Mouse (Mus musculus): Measurements from ENCODE around the gene Cdh16. TPM values are rescaled to one million over a fixed set of nuclear protein-coding genes. Genes with fewer than 3 reads are reported as not detected.

Cdh16 gene
- polyA plus RNA-seq, 1 experiment from 2014 or later: not detected

- H3K9ac ChIP-seq (ENCODE audit: low read length): no peak overlapping the region
- no peak overlapping the region for H3K4me2 ChIP-seq (ENCODE audit: low read depth, severe bottlenecking)
- no peaks in the 10 kb centered on the region for H3K9me3 ChIP-seq (ENCODE audit: control insufficient read depth, low read length)
- no peaks in the 10 kb centered on the region for H3K27me3 ChIP-seq (ENCODE audit: control insufficient read depth, insufficient read depth, low read length)
- H3K4me1 ChIP-seq (ENCODE audit: control insufficient read depth, insufficient read depth, low read length): no peaks in the 10 kb centered on the region
- ATAC-seq (ENCODE audit: insufficient number of reproducible peaks, low FRiP score, low TSS enrichment, low read depth) (no peak), DNase-seq (ENCODE audit: low spot score) (no peak)
- WGBS: 75% methylated on average over 2 of the region's 2 CpGs
- no peak overlapping the region for H3K27ac ChIP-seq (replicated peaks; ENCODE audit: low read depth, low read length)
- no peaks in the 10 kb centered on the region for H3K36me3 ChIP-seq (ENCODE audit: control insufficient read depth, insufficient read depth, low read length)
- H3K4me3 ChIP-seq (ENCODE audit: low read depth, low read length): no peak overlapping the region
These were observed 16.3 kb downstream of the Cdh16 start for GRCm38 (mm10) chr8:104607944-104608343.

- Histone ChIP-seq H3K27ac (replicated peaks; ENCODE audit: low read depth, low read length) (no peak overlapping the region), H3K9me3 (ENCODE audit: control insufficient read depth, low read length) (no peaks in the 10 kb centered on the region), H3K36me3 (ENCODE audit: control insufficient read depth, insufficient read depth, low read length) (no peaks in the 10 kb centered on the region), H3K9ac (ENCODE audit: low read length) (no peak overlapping the region), H3K4me2 (ENCODE audit: low read depth, severe bottlenecking) (no peak overlapping the region), H3K27me3 (ENCODE audit: control insufficient read depth, insufficient read depth, low read length) (no peaks in the 10 kb centered on the region), H3K4me1 (ENCODE audit: control insufficient read depth, insufficient read depth, low read length) (no peaks in the 10 kb centered on the region), H3K4me3 (ENCODE audit: low read depth, low read length) (no peak overlapping the region)
- 42% methylated on average over 6 of the region's 6 CpGs for WGBS
- DNase-seq (ENCODE audit: low spot score): no peak
- no peak for ATAC-seq (ENCODE audit: insufficient number of reproducible peaks, low FRiP score, low TSS enrichment, low read depth)
These were observed 17.9 kb downstream of the Cdh16 start for GRCm38 (mm10) chr8:104606329-104606728.

- DNase-seq (ENCODE audit: low spot score) (no peak), ATAC-seq (ENCODE audit: insufficient number of reproducible peaks, low FRiP score, low TSS enrichment, low read depth) (no peak)
- no peaks in the 10 kb centered on the region for H3K36me3 ChIP-seq (ENCODE audit: control insufficient read depth, insufficient read depth, low read length)
- H3K4me3 ChIP-seq (ENCODE audit: low read depth, low read length): no peak overlapping the region
- H3K4me1 ChIP-seq (ENCODE audit: control insufficient read depth, insufficient read depth, low read length): no peaks in the 10 kb centered on the region
- H3K27me3 ChIP-seq (ENCODE audit: control insufficient read depth, insufficient read depth, low read length): no peaks in the 10 kb centered on the region
- 58% methylated on average over 4 of the region's 4 CpGs for WGBS
- H3K27ac ChIP-seq (replicated peaks; ENCODE audit: low read depth, low read length): no peak overlapping the region
- no peak overlapping the region for H3K9ac ChIP-seq (ENCODE audit: low read length)
- H3K4me2 ChIP-seq (ENCODE audit: low read depth, severe bottlenecking): no peak overlapping the region
- no peaks in the 10 kb centered on the region for H3K9me3 ChIP-seq (ENCODE audit: control insufficient read depth, low read length)
These were observed 21.0 kb downstream of the Cdh16 start for GRCm38 (mm10) chr8:104603245-104603593.

- Histone ChIP-seq H3K9ac (ENCODE audit: low read length) (no peak overlapping the region), H3K36me3 (ENCODE audit: control insufficient read depth, insufficient read depth, low read length) (no peaks in the 10 kb centered on the region), H3K27me3 (ENCODE audit: control insufficient read depth, insufficient read depth, low read length) (no peaks in the 10 kb centered on the region), H3K4me1 (ENCODE audit: control insufficient read depth, insufficient read depth, low read length) (no peaks in the 10 kb centered on the region), H3K27ac (replicated peaks; ENCODE audit: low read depth, low read length) (no peak overlapping the region), H3K4me3 (ENCODE audit: low read depth, low read length) (peak overlapping the region; percentile 2; the same call in 1 of the 2 replicates), H3K4me2 (ENCODE audit: low read depth, severe bottlenecking) (peak overlapping the region; percentile 34), H3K9me3 (ENCODE audit: control insufficient read depth, low read length) (no peaks in the 10 kb centered on the region)
- WGBS: 19% methylated on average over 21 of the region's 21 CpGs
- peak; percentile 84 for ATAC-seq (ENCODE audit: insufficient number of reproducible peaks, low FRiP score, low TSS enrichment, low read depth)
- DNase-seq (ENCODE audit: low spot score): peak; percentile 94
These were observed 21.5 kb downstream of the Cdh16 start for GRCm38 (mm10) chr8:104602468-104603244.

GRCm38 (mm10) chr8:104601941-104602371 is 22.2 kb downstream of the Cdh16 start:
- peak overlapping the region; percentile 34 for H3K4me2 ChIP-seq (ENCODE audit: low read depth, severe bottlenecking)
- DNase-seq (ENCODE audit: low spot score) (peak; percentile 46), ATAC-seq (ENCODE audit: insufficient number of reproducible peaks, low FRiP score, low TSS enrichment, low read depth) (peak; percentile 46; the same call in 1 of the 2 replicates)
- H3K4me3 ChIP-seq (ENCODE audit: low read depth, low read length): peak overlapping the region; percentile 2; the same call in 1 of the 2 replicates
- H3K9me3 ChIP-seq (ENCODE audit: control insufficient read depth, low read length): no peaks in the 10 kb centered on the region
- under 1% methylated on average over 12 of the region's 12 CpGs for WGBS
- H3K27ac ChIP-seq (replicated peaks; ENCODE audit: low read depth, low read length): no peak overlapping the region
- no peaks in the 10 kb centered on the region for H3K4me1 ChIP-seq (ENCODE audit: control insufficient read depth, insufficient read depth, low read length)
- H3K36me3 ChIP-seq (ENCODE audit: control insufficient read depth, insufficient read depth, low read length): no peaks in the 10 kb centered on the region
- H3K9ac ChIP-seq (ENCODE audit: low read length): no peak overlapping the region
- no peaks in the 10 kb centered on the region for H3K27me3 ChIP-seq (ENCODE audit: control insufficient read depth, insufficient read depth, low read length)

GRCm38 (mm10) chr8:104601386-104601785 is 22.8 kb downstream of the Cdh16 start:
- Histone ChIP-seq H3K27me3 (ENCODE audit: control insufficient read depth, insufficient read depth, low read length) (no peaks in the 10 kb centered on the region), H3K27ac (replicated peaks; ENCODE audit: low read depth, low read length) (no peak overlapping the region), H3K4me3 (ENCODE audit: low read depth, low read length) (no peak overlapping the region), H3K9me3 (ENCODE audit: control insufficient read depth, low read length) (no peaks in the 10 kb centered on the region), H3K9ac (ENCODE audit: low read length) (no peak overlapping the region), H3K4me1 (ENCODE audit: control insufficient read depth, insufficient read depth, low read length) (no peaks in the 10 kb centered on the region), H3K36me3 (ENCODE audit: control insufficient read depth, insufficient read depth, low read length) (no peaks in the 10 kb centered on the region), H3K4me2 (ENCODE audit: low read depth, severe bottlenecking) (no peak overlapping the region; the same call in 1 of the 2 replicates)
- ATAC-seq (ENCODE audit: insufficient number of reproducible peaks, low FRiP score, low TSS enrichment, low read depth) (no peak), DNase-seq (ENCODE audit: low spot score) (no peak)
- WGBS: 31% methylated on average over 7 of the region's 7 CpGs

- 40% methylated on average over 6 of the region's 6 CpGs for WGBS
- Histone ChIP-seq H3K27ac (replicated peaks; ENCODE audit: low read depth, low read length) (no peak overlapping the region), H3K4me3 (ENCODE audit: low read depth, low read length) (no peak overlapping the region), H3K36me3 (ENCODE audit: control insufficient read depth, insufficient read depth, low read length) (peaks cover 12% of the 10 kb centered on the region; the same call in 1 of the 2 replicates), H3K4me1 (ENCODE audit: control insufficient read depth, insufficient read depth, low read length) (no peaks in the 10 kb centered on the region), H3K27me3 (ENCODE audit: control insufficient read depth, insufficient read depth, low read length) (no peaks in the 10 kb centered on the region), H3K4me2 (ENCODE audit: low read depth, severe bottlenecking) (no peak overlapping the region), H3K9me3 (ENCODE audit: control insufficient read depth, low read length) (no peaks in the 10 kb centered on the region), H3K9ac (ENCODE audit: low read length) (no peak overlapping the region)
- ATAC-seq (ENCODE audit: insufficient number of reproducible peaks, low FRiP score, low TSS enrichment, low read depth): no peak
- no peak for DNase-seq (ENCODE audit: low spot score)
These were observed 25.7 kb downstream of the Cdh16 start for GRCm38 (mm10) chr8:104598496-104598895.

- Histone ChIP-seq H3K27me3 (ENCODE audit: control insufficient read depth, insufficient read depth, low read length) (no peaks in the 10 kb centered on the region), H3K4me1 (ENCODE audit: control insufficient read depth, insufficient read depth, low read length) (no peaks in the 10 kb centered on the region), H3K4me2 (ENCODE audit: low read depth, severe bottlenecking) (no peak overlapping the region), H3K27ac (replicated peaks; ENCODE audit: low read depth, low read length) (no peak overlapping the region), H3K4me3 (ENCODE audit: low read depth, low read length) (no peak overlapping the region), H3K36me3 (ENCODE audit: control insufficient read depth, insufficient read depth, low read length) (peaks cover 12% of the 10 kb centered on the region; the same call in 1 of the 2 replicates), H3K9me3 (ENCODE audit: control insufficient read depth, low read length) (no peaks in the 10 kb centered on the region), H3K9ac (ENCODE audit: low read length) (no peak overlapping the region)
- WGBS: 65% methylated on average over 6 of the region's 6 CpGs
- DNase-seq (ENCODE audit: low spot score) (no peak), ATAC-seq (ENCODE audit: insufficient number of reproducible peaks, low FRiP score, low TSS enrichment, low read depth) (no peak)
These were observed 26.5 kb downstream of the Cdh16 start for GRCm38 (mm10) chr8:104597656-104598055.

All from limb, embryonic 11.5 days (tissue).